Mouse (Mus musculus) midbrain, embryonic 11.5 days (tissue): ENCODE data around the gene Ccdc51. TPM values are rescaled to one million over a fixed set of nuclear protein-coding genes. Genes with fewer than 3 reads are reported as not detected.
A peak's percentile ranks its signal among the peaks of the same experiment; 100 is the strongest.

Experiments used
- ATAC-seq: fragments of 200-750 bp; cut with Nextera tagmentation; 2 replicates; pipeline ENCODE4 v1.8.0; 2017; ENCODE audit warnings: moderate TSS enrichment, moderate library complexity; ENCODE audit not compliant: low FRiP score
- DNase-seq: peaks from one replicate; pipeline ENCODE4 v3.0.0; 2015; ENCODE audit warnings: low spot score; ENCODE audit errors: missing footprints
- H3K27ac ChIP-seq: fragments of 300-500 bp; sonication (generic); 2 replicates; pipeline ENCODE4 v1.5.1; 2014; ENCODE audit warnings: low read depth, low read length
- H3K27me3 ChIP-seq: fragments of 300-500 bp; sonication (generic); 2 replicates; pipeline ENCODE4 v1.6.1; 2014; ENCODE audit warnings: mild to moderate bottlenecking, low read length, moderate library complexity, mixed read lengths; ENCODE audit not compliant: control insufficient read depth, insufficient read depth
- H3K36me3 ChIP-seq: fragments of 300-500 bp; sonication (generic); 2 replicates; pipeline ENCODE4 v1.6.1; 2014; ENCODE audit warnings: mild to moderate bottlenecking, low read length, moderate library complexity, mixed read lengths; ENCODE audit not compliant: control insufficient read depth, insufficient read depth
- H3K4me1 ChIP-seq: fragments of 300-500 bp; sonication (generic); 2 replicates; pipeline ENCODE4 v1.6.1; 2014; ENCODE audit warnings: low read length; ENCODE audit not compliant: control insufficient read depth, insufficient read depth
- H3K4me2 ChIP-seq: fragments of 300-500 bp; sonication (generic); 2 replicates; pipeline ENCODE4 v1.6.1; 2014; ENCODE audit warnings: mild to moderate bottlenecking, moderate library complexity
- H3K4me3 ChIP-seq: fragments of 300-500 bp; sonication (generic); 2 replicates; pipeline ENCODE4 v1.5.1; 2014; ENCODE audit warnings: low read depth, low read length
- H3K9ac ChIP-seq: fragments of 300-500 bp; sonication (generic); 2 replicates; pipeline ENCODE4 v1.6.1; 2014; ENCODE audit warnings: low read length
- H3K9me3 ChIP-seq: fragments of 300-500 bp; sonication (generic); 2 replicates; pipeline ENCODE4 v1.6.1; 2016; ENCODE audit warnings: low read length; ENCODE audit not compliant: control insufficient read depth
- WGBS: fragments of 180-500 bp; shearing (Covaris S2); extraction: QIAGEN DNeasy Blood & Tissue Kit; methylation state at CpG from one replicate; pipeline ENCODE4 v1.1.7; 2014; 5-methylcytosine and 5-hydroxymethylcytosine counted together
- polyA plus RNA-seq: library from polyadenylated mRNA; unstranded; fragments of >200 nt; fragmentation: Nextera tagmentation; extraction: Ambion mirVana; gene quantifications from 2 replicates; pipeline ENCODE4 v1.2.1, GENCODE M21; 2014

Gene Ccdc51
- polyA plus RNA-seq, 1 experiment from 2014 or later = 11.4 TPM

- H3K36me3 ChIP-seq = peaks cover 49% of the 10 kb centered on the region
- H3K9ac ChIP-seq = no peak overlapping the region
- DNase-seq (peak; percentile 72), ATAC-seq (no peak)
- no peaks in the 10 kb centered on the region for H3K27me3 ChIP-seq
- H3K4me1 ChIP-seq = no peaks in the 10 kb centered on the region
- H3K4me3 ChIP-seq = no peak overlapping the region
- no peaks in the 10 kb centered on the region for H3K9me3 ChIP-seq
- WGBS = 87% methylated on average over 4 of the region's 4 CpGs
- no peak overlapping the region for H3K27ac ChIP-seq
- H3K4me2 ChIP-seq = no peak overlapping the region
Measured at GRCm38 (mm10) chr9:109118106-109118505, 35.8 kb downstream of the Ccdc51 start.

DNA sequence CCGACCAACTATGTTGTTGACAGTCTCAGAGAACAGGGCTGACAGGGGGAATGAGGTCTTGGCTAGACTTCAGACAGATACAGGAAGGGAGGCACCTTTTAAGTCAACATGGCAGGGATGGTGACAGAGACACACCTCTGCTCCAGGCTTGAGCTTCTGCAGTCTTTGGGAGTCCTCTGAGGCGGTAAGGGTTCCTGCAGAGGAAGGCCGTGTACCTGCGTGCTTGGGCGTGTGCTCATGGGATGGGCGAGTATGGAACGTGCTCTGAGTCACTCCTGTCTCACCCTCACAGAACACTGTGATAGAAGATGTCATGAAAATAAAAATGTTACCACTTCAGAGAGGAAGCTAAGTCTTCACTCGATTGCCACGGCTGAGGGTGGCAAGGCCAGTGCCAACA is 37.3 kb downstream of the Ccdc51 start:
- Histone ChIP-seq H3K27ac (no peak overlapping the region), H3K9ac (no peak overlapping the region), H3K9me3 (no peaks in the 10 kb centered on the region), H3K4me3 (no peak overlapping the region), H3K4me1 (no peaks in the 10 kb centered on the region), H3K27me3 (no peaks in the 10 kb centered on the region), H3K4me2 (no peak overlapping the region), H3K36me3 (peaks cover 38% of the 10 kb centered on the region)
- ATAC-seq = no peak
- peak; percentile 31 for DNase-seq
- WGBS = 91% methylated on average over 9 of the region's 9 CpGs

GRCm38 (mm10) chr9:109120956-109121355 is 38.7 kb downstream of the Ccdc51 start:
- Histone ChIP-seq H3K4me3 (no peak overlapping the region), H3K9me3 (no peaks in the 10 kb centered on the region), H3K36me3 (peaks cover 30% of the 10 kb centered on the region), H3K27ac (no peak overlapping the region), H3K27me3 (no peaks in the 10 kb centered on the region), H3K9ac (no peak overlapping the region), H3K4me2 (no peak overlapping the region), H3K4me1 (no peaks in the 10 kb centered on the region)
- ATAC-seq (no peak), DNase-seq (peak; percentile 80)
- 90% methylated on average over 6 of the region's 6 CpGs for WGBS

DNA sequence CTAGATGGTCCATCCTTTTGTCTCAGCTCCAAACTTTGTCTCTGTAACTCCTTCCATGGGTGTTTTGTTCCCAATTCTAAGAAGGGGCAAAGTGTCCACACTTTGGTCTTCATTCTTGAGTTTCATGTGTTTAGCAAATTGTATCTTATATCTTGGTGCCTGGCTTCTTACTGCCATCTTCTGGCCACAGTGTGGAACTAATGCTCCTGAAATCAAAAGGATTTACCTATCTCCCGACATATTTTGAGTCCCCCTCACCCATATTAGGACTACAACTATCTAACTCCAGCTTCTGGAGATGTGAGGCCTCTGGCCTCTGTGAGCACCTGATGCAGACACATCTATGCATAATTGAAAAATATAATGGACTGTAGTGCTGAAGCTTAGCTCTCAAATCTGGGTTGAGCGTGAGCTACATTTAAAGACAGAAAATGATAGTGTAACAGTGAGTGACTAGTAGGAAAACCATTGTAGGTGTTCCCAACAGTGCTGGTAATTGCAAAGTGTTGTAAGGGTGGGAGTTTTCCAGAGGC is 40.3 kb downstream of the Ccdc51 start:
- WGBS = 48% methylated on average over 2 of the region's 2 CpGs
- H3K27me3 ChIP-seq = no peaks in the 10 kb centered on the region
- peaks cover 14% of the 10 kb centered on the region for H3K36me3 ChIP-seq
- DNase-seq (peak; percentile 80), ATAC-seq (no peak)
- no peak overlapping the region for H3K4me2 ChIP-seq
- H3K27ac ChIP-seq = no peak overlapping the region
- H3K4me1 ChIP-seq = no peaks in the 10 kb centered on the region
- H3K9me3 ChIP-seq = no peaks in the 10 kb centered on the region
- no peak overlapping the region for H3K4me3 ChIP-seq
- no peak overlapping the region for H3K9ac ChIP-seq

DNA sequence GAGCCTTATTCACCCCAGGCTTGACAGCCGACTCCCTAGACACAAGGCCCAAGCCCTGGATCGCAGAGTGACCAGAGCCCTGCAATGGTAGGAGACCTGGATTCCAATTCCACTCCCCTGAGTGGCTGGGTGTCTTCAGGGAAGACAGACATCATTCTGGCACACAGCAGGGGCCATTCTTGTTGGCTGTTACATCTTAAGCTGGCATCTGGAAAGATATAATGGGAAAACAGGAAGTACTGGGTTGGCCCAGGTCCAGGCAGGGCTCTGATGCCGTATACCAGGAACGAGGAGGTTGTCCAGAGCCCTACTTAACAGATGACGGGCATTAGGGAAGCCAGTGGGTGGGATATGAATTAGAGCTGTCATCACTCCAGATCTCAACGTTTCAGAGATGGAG is 41.0 kb downstream of the Ccdc51 start:
- Histone ChIP-seq H3K27ac (no peak overlapping the region), H3K4me1 (no peaks in the 10 kb centered on the region), H3K4me2 (no peak overlapping the region), H3K4me3 (no peak overlapping the region), H3K9ac (no peak overlapping the region), H3K27me3 (no peaks in the 10 kb centered on the region), H3K9me3 (no peaks in the 10 kb centered on the region), H3K36me3 (peaks cover 8% of the 10 kb centered on the region)
- WGBS = 72% methylated on average over 6 of the region's 6 CpGs
- ATAC-seq = no peak
- DNase-seq = peak; percentile 84

DNA sequence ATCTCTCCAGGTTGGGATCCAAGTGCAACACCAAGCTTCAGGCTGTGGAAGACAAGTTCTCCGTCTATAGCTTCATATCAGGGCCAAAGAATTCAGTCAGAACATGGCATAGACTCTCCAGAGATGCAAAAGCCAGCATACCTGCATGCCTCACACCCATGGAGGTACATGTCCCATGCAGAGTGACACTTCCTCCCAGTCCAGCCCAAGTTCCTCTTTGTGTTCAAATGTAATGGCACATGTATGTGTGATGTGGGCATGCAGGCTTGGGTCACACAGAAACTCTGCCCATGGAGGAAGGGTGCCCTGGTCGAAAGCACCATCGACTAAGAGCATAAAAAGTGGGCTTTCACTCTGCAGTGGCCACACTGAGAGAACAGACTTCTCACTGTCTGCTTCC is 41.9 kb downstream of the Ccdc51 start:
- Histone ChIP-seq H3K27ac (no peak overlapping the region), H3K9me3 (no peaks in the 10 kb centered on the region), H3K4me2 (no peak overlapping the region), H3K9ac (no peak overlapping the region), H3K36me3 (peaks cover 2% of the 10 kb centered on the region; the same call in 1 of the 2 replicates), H3K4me3 (no peak overlapping the region), H3K4me1 (no peaks in the 10 kb centered on the region), H3K27me3 (no peaks in the 10 kb centered on the region)
- WGBS = 82% methylated on average over 3 of the region's 3 CpGs
- no peak for DNase-seq
- no peak for ATAC-seq

DNA sequence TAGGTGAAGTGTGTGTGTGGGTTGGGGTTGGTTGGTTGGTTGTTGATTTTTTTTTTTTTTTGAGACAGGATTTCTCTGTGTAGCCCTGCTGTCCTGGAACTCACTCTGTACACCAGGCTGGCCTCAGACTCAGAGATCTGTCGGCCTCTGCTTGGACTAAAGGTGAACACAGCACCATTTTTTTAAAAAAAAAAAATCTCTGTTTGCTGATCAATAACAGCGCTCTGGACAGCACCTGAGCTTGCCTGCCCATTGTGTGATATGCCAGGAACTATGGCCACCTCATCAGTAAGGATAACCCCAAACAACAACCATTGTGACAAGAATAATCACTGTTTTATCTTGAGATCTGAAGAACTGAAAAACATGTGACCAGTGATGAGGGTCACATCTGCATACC is 42.8 kb downstream of the Ccdc51 start:
- Histone ChIP-seq H3K27ac (no peak overlapping the region), H3K9me3 (no peaks in the 10 kb centered on the region), H3K4me1 (no peaks in the 10 kb centered on the region), H3K9ac (no peak overlapping the region), H3K4me2 (no peak overlapping the region), H3K36me3 (no peaks in the 10 kb centered on the region), H3K4me3 (no peak overlapping the region), H3K27me3 (no peaks in the 10 kb centered on the region)
- DNase-seq = no peak
- 86% methylated on average over 2 of the region's 2 CpGs for WGBS
- no peak for ATAC-seq

DNA sequence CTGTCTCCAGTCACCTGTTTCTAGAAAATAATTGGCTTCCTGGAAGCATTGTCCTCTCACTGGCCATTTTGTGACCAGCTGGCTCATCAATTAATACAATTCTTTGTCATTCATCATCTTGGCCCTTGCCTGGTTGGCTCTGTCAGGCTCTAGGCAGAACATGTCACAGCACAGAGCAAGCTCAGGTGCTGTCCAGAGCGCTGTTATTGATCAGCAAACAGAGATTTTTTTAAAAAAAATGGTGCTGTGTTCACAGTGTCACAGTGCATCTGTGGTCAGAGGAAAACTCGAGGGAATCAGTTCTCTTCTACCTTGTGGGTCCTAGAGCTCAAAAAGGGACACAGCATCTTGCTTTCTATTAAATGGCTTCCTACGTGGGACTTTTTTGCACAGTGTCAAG is 43.2 kb downstream of the Ccdc51 start:
- H3K36me3 ChIP-seq = no peaks in the 10 kb centered on the region

GRCm38 (mm10) chr9:109127076-109127475 is 44.8 kb downstream of the Ccdc51 start:
- H3K9me3 ChIP-seq = no peaks in the 10 kb centered on the region
- 88% methylated on average over 4 of the region's 4 CpGs for WGBS
- H3K4me3 ChIP-seq = no peak overlapping the region
- H3K4me2 ChIP-seq = no peak overlapping the region
- H3K27me3 ChIP-seq = no peaks in the 10 kb centered on the region
- ATAC-seq (no peak), DNase-seq (no peak)
- H3K9ac ChIP-seq = no peak overlapping the region
- H3K36me3 ChIP-seq = no peaks in the 10 kb centered on the region
- no peak overlapping the region for H3K27ac ChIP-seq
- no peaks in the 10 kb centered on the region for H3K4me1 ChIP-seq

More for the DNA sequence above, 43.2 kb downstream of the Ccdc51 start:
- DNase-seq (peak; percentile 45), ATAC-seq (no peak)
- Histone ChIP-seq H3K4me2 (no peak overlapping the region), H3K4me1 (no peaks in the 10 kb centered on the region), H3K27me3 (no peaks in the 10 kb centered on the region), H3K27ac (no peak overlapping the region), H3K9ac (no peak overlapping the region), H3K4me3 (no peak overlapping the region), H3K9me3 (no peaks in the 10 kb centered on the region)
- 78% methylated on average over 3 of the region's 3 CpGs for WGBS
